Mouse (Mus musculus): ENCODE measurements around the gene Apip.

Gene Apip

DNA sequence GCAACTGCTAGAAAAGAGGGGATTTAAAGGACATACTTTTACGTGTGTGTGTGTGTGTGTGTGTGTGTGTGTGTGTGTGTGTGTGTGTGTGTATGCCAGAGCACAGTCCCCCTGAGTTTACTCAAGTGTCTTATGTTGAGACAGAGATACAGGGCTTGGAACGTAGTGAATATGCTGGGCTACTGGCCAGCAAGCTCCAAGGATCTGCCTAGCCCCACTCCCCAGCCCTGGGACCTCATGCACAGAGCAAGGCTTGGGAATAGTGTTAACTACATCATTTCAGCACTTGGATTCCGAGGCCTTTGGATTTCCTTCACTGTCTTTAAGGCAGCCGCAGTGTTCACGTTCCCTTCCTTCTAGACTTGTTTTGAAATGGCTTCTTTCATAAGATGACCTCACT, 29.1 kb downstream of the Apip start:
- no peak for DNase-seq

DNA sequence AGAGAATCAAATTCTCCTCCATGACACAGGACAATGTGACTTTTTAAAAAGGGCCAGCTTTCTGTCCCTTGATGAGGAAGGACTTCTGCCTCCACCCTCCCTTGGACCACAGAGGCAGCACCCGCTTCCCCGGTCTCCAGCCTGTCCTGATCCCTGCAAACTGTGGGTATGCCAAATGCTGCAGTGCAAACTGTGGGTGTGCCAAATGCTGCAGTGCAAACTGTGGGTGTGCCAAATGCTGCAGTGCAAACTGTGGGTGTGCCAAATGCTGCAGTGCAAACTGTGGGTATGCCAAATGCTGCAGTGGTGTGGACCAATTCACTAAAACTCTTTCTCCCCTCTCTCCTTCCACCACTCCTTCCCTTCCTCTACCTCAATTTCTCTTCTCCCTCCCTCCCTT, 32.7 kb downstream of the Apip start:
- DNase-seq: no peak

DNA sequence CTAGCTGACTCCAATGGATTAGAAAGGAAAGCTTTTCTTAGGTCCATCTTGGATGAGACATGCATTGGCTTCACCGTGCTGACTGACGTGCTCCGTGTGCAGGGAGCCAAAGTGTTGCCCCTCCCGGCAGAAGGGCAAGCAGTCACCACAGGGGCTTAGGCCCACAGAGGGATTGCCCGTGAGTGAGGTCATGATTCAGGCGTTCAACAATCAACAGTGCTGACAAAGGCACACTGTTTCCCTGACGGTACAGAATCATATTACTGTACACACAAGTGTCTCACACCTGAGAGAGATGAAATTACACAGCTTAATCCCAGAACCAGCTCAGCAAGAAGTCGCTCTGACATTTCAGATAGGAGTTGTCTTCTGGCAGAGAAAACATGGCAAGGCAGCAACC, 38.2 kb downstream of the Apip start:
- DNase-seq: no peak

DNA sequence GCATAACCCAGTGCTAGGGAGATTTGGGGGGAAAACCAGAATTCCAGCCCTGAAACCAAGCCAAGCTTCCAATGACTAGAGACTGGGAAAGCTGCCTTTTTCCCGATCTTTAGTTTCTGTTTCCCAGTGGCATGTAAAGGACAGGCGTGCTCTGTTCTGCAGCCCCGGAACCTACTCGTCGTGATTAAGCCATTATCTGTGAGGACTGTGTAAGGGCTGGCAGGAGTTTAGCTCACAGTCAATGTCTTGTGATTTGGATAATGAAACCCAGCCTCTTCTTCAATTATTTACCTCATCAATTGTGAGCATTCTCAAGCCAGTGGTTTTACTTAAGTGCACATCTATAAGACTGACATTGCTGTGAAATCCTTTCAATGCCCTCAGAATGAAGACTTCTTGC, 43.7 kb downstream of the Apip start:
- DNase-seq: no peak

DNA sequence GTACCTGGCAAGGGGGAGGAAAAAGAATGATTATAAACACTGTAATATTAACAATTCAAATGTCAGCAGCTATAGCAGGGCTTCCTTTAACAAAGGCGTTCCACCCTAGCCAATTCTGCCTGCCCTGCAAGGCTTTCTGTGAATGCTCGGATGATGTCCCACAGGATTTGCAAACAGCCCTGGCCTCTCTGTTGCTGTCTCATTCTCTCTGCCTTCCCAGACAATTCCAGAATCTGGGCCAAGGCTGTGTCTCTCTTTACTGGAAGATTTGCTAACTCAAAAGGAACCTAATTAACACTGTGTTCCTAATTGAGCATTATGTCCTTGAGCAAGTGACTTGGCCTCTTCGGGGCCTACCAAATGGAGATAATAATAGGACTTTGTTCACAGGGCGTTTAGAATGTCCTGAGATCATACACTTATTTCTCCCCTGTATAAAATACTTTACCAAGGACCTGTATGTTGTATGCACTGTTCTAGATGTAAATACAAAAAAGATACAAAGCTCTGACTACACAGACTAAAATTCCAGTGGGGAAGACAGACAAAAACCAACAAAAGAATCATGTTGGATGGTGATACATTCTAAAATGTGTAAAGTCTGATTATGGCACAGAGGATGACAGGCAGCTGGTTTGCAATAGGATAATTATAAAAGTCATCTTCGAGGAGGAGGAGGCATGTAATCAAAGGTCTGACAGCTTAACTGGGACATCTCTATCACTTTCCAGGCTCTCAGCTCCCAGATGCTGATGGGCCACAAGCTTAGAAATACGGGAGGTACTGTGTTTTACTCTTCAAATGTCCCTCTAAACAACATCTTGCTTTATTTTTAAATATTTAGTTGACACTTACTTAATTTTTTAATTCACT, 45.1 kb downstream of the Apip start:
- DNase-seq: no peak

DNA sequence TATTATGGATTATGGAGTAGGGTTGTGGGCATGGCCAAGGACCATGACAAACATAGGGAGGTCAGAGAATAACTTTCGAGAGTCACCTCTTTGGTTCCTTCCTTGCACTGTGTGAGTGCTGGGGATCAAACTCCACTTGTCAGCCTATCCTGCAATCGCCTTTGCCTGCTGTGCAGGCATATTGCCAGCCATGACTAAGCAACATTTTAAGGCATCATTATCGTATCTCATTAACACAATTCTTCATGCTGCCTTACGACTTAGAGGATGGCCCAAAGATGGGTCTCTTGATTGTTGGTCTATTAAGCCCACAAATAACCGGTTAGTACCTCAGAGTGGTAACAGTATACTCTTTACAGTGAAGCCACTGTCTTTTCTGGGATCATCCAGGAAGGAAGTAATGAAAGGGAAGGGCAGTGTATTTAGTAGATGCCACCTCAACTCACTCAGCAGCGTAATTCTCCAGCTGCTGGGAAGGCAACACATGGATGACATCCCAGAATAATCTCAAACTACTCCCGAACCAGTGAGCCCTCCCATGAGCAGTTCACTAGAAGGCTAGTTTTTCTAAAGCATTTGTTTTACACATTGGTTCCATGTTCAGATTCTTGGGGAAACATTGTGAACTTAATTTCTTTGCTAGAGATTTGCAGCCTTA, 45.9 kb downstream of the Apip start:
- DNase-seq: no peak

DNA sequence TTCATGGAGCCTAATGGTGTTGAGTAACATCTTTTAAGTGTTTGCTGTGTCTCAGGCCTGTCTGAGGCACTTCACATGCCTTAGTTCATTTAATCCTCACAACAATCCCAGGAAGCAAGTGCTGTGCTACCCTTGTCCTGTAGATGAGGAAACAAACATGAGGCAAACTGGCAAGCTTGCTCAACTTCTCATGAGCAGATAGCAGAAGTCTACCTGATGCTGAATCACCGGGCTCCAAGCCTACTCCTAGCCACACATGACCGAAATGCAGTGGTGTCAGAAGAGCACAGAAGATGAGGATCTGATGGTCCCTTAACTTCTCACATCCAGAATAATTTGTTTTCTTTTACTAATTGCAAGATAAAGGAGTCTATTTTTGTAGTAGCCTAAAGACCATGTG, 56.2 kb downstream of the Apip start:
- DNase-seq: no peak

DNA sequence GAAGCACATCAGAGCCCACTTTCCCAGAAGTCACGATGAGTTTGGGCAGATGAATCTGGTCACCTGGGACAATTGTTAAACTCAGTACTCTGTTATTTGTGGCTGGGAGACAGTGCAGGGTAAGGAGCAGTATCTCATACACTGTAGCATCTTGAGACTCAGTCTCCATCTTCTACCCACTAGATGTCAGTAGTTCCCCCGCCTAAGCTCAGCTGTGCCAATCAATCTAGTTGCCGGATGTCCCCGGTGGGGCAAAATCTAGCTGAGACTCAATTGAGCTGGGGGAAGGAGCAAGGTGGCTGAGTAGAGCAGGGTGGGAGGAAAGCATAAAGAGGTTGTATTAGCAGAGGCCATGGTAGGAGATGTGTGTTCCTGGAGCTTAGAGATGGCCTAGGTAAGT, 57.7 kb downstream of the Apip start:
- no peak for DNase-seq

DNA sequence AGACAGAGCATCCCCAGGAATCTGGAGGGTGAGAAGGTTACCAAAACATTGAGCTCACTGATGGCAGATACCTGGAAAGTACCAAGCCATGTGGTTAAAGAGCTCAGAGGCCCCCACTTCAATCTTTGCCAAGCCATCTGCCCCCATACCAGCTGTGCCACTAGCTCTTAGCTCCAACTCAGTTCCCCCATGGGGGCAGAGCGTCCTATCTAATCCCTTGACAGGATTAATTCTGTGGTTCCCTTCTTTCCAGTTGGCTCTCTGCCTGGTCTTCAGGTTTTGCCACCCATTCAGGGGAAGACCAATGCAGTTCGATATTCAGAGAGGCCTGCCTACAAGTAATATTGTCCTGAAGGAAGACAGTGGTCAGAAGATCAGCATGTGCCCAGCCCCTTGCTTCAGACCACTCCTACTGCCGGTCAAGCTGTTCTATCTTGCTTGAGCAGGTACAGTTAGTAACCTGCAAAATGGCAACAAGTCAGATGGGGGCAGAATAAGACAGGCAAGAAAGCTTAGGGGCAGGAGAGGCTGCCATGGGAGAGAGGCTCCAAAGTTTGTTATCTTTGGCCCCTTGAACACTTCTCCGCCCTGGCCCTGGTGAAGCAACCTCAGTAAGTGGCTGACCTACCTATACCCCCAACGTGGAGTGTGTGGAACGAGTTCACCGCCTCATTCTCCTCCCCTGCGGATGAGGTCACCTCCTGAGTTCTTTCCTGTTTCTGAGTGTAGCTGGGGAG, 65.2 kb downstream of the Apip start:
- no peak for DNase-seq

All from B cell, adult 2 months (primary cell).